Mouse (Mus musculus) CH12.LX (cell line): Measurements from ENCODE around the gene Arrdc1.

Experiments used
- CHD2 ChIP-seq: IDR thresholded peaks from 2 replicates; pipeline ENCODE4 v1.6.1; 2011; ENCODE audit warnings: low read length, improper control_type of control experiment
- CTCF ChIP-seq, 2 experiments: IDR thresholded peaks in 1 of 2; conservative IDR thresholded peaks in 1 of 2; 2 replicates each; pipeline ENCODE4 v1.5.1; 2011 to 2012; ENCODE audit warnings: low read depth in 2 of 2, low read length in 2 of 2, improper control_type of control experiment in 1 of 2, inconsistent platforms in 1 of 2, mild to moderate bottlenecking in 1 of 2, moderate library complexity in 1 of 2
- JUND ChIP-seq: conservative IDR thresholded peaks from 2 replicates; pipeline ENCODE4 v1.6.1; 2011; ENCODE audit warnings: low read depth, low read length, improper control_type of control experiment
- MAFK ChIP-seq: IDR thresholded peaks from 2 replicates; pipeline ENCODE4 v1.6.1; 2011; ENCODE audit warnings: low read length, improper control_type of control experiment; ENCODE audit not compliant: insufficient replicate concordance
- MAX ChIP-seq: IDR thresholded peaks from 2 replicates; pipeline ENCODE4 v1.6.1; 2011; ENCODE audit warnings: low read length, improper control_type of control experiment
- MAZ ChIP-seq: IDR thresholded peaks from 2 replicates; pipeline ENCODE4 v1.6.1; 2012; ENCODE audit warnings: low read depth, mild to moderate bottlenecking, inconsistent platforms, low read length, improper control_type of control experiment, moderate library complexity
- MYC ChIP-seq: IDR thresholded peaks from 2 replicates; pipeline ENCODE4 v1.6.1; 2011; ENCODE audit warnings: low read depth, mild to moderate bottlenecking, improper control_type of control experiment, low read length
- POLR2A ChIP-seq: IDR thresholded peaks from 2 replicates; pipeline ENCODE4 v1.6.1; 2011; ENCODE audit warnings: low read depth, mild to moderate bottlenecking, improper control_type of control experiment, low read length
- RAD21 ChIP-seq: IDR thresholded peaks from 2 replicates; pipeline ENCODE4 v1.6.1; 2011; ENCODE audit warnings: low read depth, mild to moderate bottlenecking, low read length, improper control_type of control experiment, moderate library complexity
- TCF12 ChIP-seq: IDR thresholded peaks from 2 replicates; pipeline ENCODE4 v1.6.1; 2014; ENCODE audit warnings: low read depth, mild to moderate bottlenecking, inconsistent platforms, low read length, improper control_type of control experiment
- USF2 ChIP-seq: conservative IDR thresholded peaks from 2 replicates; pipeline ENCODE4 v1.6.1; 2011; ENCODE audit warnings: low read depth, low read length, improper control_type of control experiment
- ZC3H11A ChIP-seq: IDR thresholded peaks from 2 replicates; pipeline ENCODE4 v1.6.1; 2012; ENCODE audit warnings: low read depth, mild to moderate bottlenecking, inconsistent platforms, low read length, improper control_type of control experiment
- ZKSCAN1 ChIP-seq: IDR thresholded peaks from 2 replicates; pipeline ENCODE4 v1.6.1; 2012; ENCODE audit warnings: low read depth, inconsistent platforms, low read length, improper control_type of control experiment, borderline replicate concordance
- ZMIZ1 ChIP-seq: IDR thresholded peaks from 2 replicates; pipeline ENCODE4 v1.6.1; 2012; ENCODE audit warnings: low read depth, mild to moderate bottlenecking, inconsistent platforms, low read length, improper control_type of control experiment

- no peak for TF ChIP-seq MAZ
- no peak for TF ChIP-seq RAD21
- no peak for TF ChIP-seq CTCF (conservative IDR thresholded peaks at IDR 0.05 in 1 of 2, IDR thresholded peaks at IDR 0.05 in 1 of 2; ENCODE audit: low read depth in 2 of 2, low read length in 2 of 2)
- TF ChIP-seq ZKSCAN1, result no peak
- TF ChIP-seq POLR2A, result no peak
- TF ChIP-seq MAX, result no peak
- TF ChIP-seq MYC, result no peak
- TF ChIP-seq CHD2, result no peak
- TF ChIP-seq MAFK, result no peak
- no peak for TF ChIP-seq USF2
- no peak for TF ChIP-seq TCF12
- TF ChIP-seq ZC3H11A, result no peak
- TF ChIP-seq JUND, result no peak
- TF ChIP-seq ZMIZ1, result no peak
Observed at GRCm38 (mm10) chr2:24892318-24892717, 42.7 kb downstream of the Arrdc1 start.
